In the genomic region with DNA sequence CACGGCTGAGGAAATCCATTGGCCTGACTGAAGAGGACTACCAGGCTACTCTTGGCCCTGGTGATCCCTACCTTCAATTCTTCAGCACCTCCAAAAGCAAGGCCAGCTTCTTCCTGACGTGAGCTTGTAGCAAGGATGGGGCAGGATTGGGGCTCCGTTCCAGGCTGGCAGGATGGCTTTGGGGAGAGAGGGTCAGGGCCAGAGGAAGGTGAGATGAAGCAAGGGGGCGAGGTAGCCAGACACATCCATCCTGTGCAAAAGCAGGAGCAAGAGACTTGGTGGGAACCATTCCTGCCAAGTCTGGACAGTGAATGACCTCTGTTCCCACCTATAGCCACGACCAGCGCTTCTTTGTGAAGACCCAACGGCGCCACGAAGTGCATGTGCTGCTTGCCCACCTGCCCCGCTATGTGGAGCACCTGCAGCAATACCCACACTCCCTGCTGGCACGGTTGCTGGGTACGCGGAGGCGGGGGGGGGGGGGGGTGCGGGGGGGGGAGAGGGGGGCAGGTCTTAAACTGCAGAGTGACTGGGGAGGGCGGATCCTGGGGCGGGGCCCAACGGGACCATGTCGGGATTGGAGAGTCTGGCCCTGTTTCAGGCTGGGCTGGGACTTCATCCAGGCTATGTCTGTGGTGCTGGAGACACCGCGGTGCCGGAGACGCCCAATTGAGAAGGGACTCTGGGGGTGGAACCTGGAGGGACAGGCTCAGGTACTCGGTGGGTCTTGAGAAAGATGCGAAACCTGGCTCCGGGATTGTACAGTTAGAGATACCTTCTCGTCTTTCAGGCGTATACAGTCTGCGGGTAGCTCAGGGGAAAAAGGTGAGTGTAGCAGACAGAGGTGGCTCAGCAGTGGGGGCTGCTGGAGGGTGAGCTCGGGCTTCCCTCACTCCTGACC, we compare ENCODE assay signal across 11 mouse cellular contexts. TPM values are rescaled to one million over a fixed set of nuclear protein-coding genes. Genes with fewer than 3 reads are reported as not detected.
DNase-seq lines count a peak whose midpoint lies in the region; ATAC-seq and TF ChIP-seq lines count a peak whose summit lies in the region.
"Had no signal": no experiment of that assay in that cellular context is flagged by ENCODE, and none has a peak within 500 bp of the region (broad histone marks: within the 10 kb centered on the region; RNA-seq: fewer than 3 reads in every experiment).

No protein-coding gene starts in this region.

- no peak for ATAC-seq in limb, embryonic 13.5 days (ENCODE audit: low FRiP score, low read depth)
- ATAC-seq in midbrain, embryonic 14.5 days (ENCODE audit: low FRiP score, low TSS enrichment), result no peak
- ATAC-seq: inflammation-experienced regulatory T-cells, adult 6 months had no signal

- H3K4me3 ChIP-seq in cerebellum, adult 2 months (replicated peaks; ENCODE audit: insufficient read depth, low read depth, low read length), result no peak overlapping the region
- H3K4me3 ChIP-seq in lung, adult 2 months (replicated peaks; ENCODE audit: extremely low read depth, low read depth, low read length), result no peak overlapping the region
- H3K4me3 ChIP-seq in limb, embryonic 13.5 days, result no peak overlapping the region
- H3K4me3 ChIP-seq in midbrain, embryonic 14.5 days (replicated peaks; ENCODE audit: low read depth, low read length), result no peak overlapping the region
- H3K4me3 ChIP-seq: heart, adult 2 months had no signal

- H3K4me2 ChIP-seq in limb, embryonic 13.5 days (replicated peaks), result peak overlapping the region; percentile 17; the same call in 1 of the 2 replicates
- no peak overlapping the region for H3K4me2 ChIP-seq in midbrain, embryonic 14.5 days (ENCODE audit: low read length)

- peaks cover 4% of the 10 kb centered on the region; the same call in 1 of the 2 replicates for H3K36me3 ChIP-seq in limb, embryonic 13.5 days
- peaks cover 2% of the 10 kb centered on the region; the same call in 1 of the 2 replicates for H3K36me3 ChIP-seq in midbrain, embryonic 14.5 days (ENCODE audit: control insufficient read depth, insufficient read depth, low read length)

- no peak overlapping the region for H3K27ac ChIP-seq in cerebellum, adult 2 months (ENCODE audit: insufficient read depth, low read length)
- H3K27ac ChIP-seq in limb, embryonic 13.5 days, result no peak overlapping the region
- H3K27ac ChIP-seq in midbrain, embryonic 14.5 days (replicated peaks; ENCODE audit: low read depth, low read length), result no peak overlapping the region
- H3K27ac ChIP-seq: heart, adult 2 months; liver, embryonic 14.5 days had no signal

- WGBS in cerebellum, adult 2 months, result 42% methylated on average over 25 of the region's 30 CpGs
- 38% methylated on average over 25 of the region's 30 CpGs for WGBS in lung, adult 2 months
- WGBS in limb, embryonic 13.5 days, result 43% methylated on average over 23 of the region's 30 CpGs
- WGBS in midbrain, embryonic 14.5 days, result 43% methylated on average over 25 of the region's 30 CpGs

- TF ChIP-seq POLR2A in cerebellum, adult 2 months (IDR thresholded peaks at IDR 0.05; ENCODE audit: borderline replicate concordance, insufficient read depth, low read length), result no peak
- no peak for TF ChIP-seq POLR2A in lung, adult 2 months (IDR thresholded peaks at IDR 0.05; ENCODE audit: borderline replicate concordance, extremely low read depth, low read depth, low read length)

- H3K9ac ChIP-seq in limb, embryonic 13.5 days, result no peak overlapping the region
- H3K9ac ChIP-seq in midbrain, embryonic 14.5 days (replicated peaks; ENCODE audit: low read length), result no peak overlapping the region; the same call in 1 of the 2 replicates
- H3K9ac ChIP-seq: liver, embryonic 14.5 days had no signal

- TF ChIP-seq CTCF in cerebellum, adult 2 months (IDR thresholded peaks at IDR 0.05; ENCODE audit: borderline replicate concordance, insufficient read depth, low read depth, low read length), result no peak
- no peak for TF ChIP-seq CTCF in lung, adult 2 months (IDR thresholded peaks at IDR 0.05; ENCODE audit: insufficient read depth, low read length)

- no peaks in the 10 kb centered on the region for H3K9me3 ChIP-seq in limb, embryonic 13.5 days
- H3K9me3 ChIP-seq in midbrain, embryonic 14.5 days (ENCODE audit: control insufficient read depth, low read length), result no peaks in the 10 kb centered on the region

- H3K4me1 ChIP-seq in cerebellum, adult 2 months (ENCODE audit: control insufficient read depth, insufficient read depth, low read length), result peaks cover 4% of the 10 kb centered on the region; the same call in 1 of the 2 replicates
- H3K4me1 ChIP-seq in lung, adult 2 months (ENCODE audit: control insufficient read depth, insufficient read depth, low read length), result peaks cover 4% of the 10 kb centered on the region
- H3K4me1 ChIP-seq in limb, embryonic 13.5 days, result peaks cover 13% of the 10 kb centered on the region
- H3K4me1 ChIP-seq in midbrain, embryonic 14.5 days (ENCODE audit: control insufficient read depth, insufficient read depth, low read length), result peaks cover 10% of the 10 kb centered on the region; the same call in 1 of the 2 replicates

- DNase-seq in cerebellum, adult 2 months, result peak; percentile 45 to 61
- DNase-seq in cerebellum, adult 18-20 months, result no peak
- peak; percentile 56 to 78 for DNase-seq in lung, adult 18-20 months
- no peak for DNase-seq in lung, adult 2 months
- DNase-seq in cerebellum, adult 9-10 months, result peak; percentile 64
- DNase-seq in spleen, postnatal 36 days (ENCODE audit: low spot score in 2 of 2), result no peak
- no peak for DNase-seq in midbrain, embryonic 14.5 days
- DNase-seq: heart, adult 2 months had no signal

- no peaks in the 10 kb centered on the region for H3K27me3 ChIP-seq in cerebellum, adult 2 months (ENCODE audit: control insufficient read depth, insufficient read depth, low read length)
- peaks cover 54% of the 10 kb centered on the region for H3K27me3 ChIP-seq in limb, embryonic 13.5 days
- H3K27me3 ChIP-seq in midbrain, embryonic 14.5 days (ENCODE audit: control insufficient read depth, insufficient read depth, low read length), result peaks cover 14% of the 10 kb centered on the region; the same call in 1 of the 2 replicates

RNA-seq across cellular contexts. Expression of a gene that starts 2.9 kb away (rescaled TPM):
- 0.59 and 0.60 TPM in 2 replicates for polyA plus RNA-seq in cerebellum, adult 2 months (2012; rRNA removed)
- polyA plus RNA-seq in lung, adult 2 months (2012; rRNA removed), result not detected in 2 replicates
- polyA plus RNA-seq in limb, embryonic 13.5 days (2015; fragmentation: Nextera tagmentation; extraction: Ambion mirVana), result 0.19 and 0.23 TPM in 2 replicates
- 0.29 and 1.3 TPM in 2 replicates for polyA plus RNA-seq in midbrain, embryonic 14.5 days (2014; fragmentation: Nextera tagmentation; extraction: Ambion mirVana)
- polyA plus RNA-seq: heart, adult 2 months had no signal

RNA-seq across cellular contexts. Expression of a gene that starts 3.8 kb away (rescaled TPM):
- polyA plus RNA-seq in cerebellum, adult 2 months (2012; rRNA removed), result 25.2 and 28.4 TPM in 2 replicates
- 0.12 and 0.55 TPM in 2 replicates for polyA plus RNA-seq in lung, adult 2 months (2012; rRNA removed)
- 1.8 and 2.5 TPM in 2 replicates for polyA plus RNA-seq in limb, embryonic 13.5 days (2015; fragmentation: Nextera tagmentation; extraction: Ambion mirVana)
- 7.1 and 11.5 TPM in 2 replicates for polyA plus RNA-seq in midbrain, embryonic 14.5 days (2014; fragmentation: Nextera tagmentation; extraction: Ambion mirVana)
- polyA plus RNA-seq: inflammation-experienced regulatory T-cells, adult 6 months had no signal

RNA-seq across cellular contexts. Expression of a gene that starts 7.7 kb away (rescaled TPM):
- 131 and 137 TPM in 2 replicates for polyA plus RNA-seq in cerebellum, adult 2 months (2012; rRNA removed)
- polyA plus RNA-seq in lung, adult 2 months (2012; rRNA removed), result 116 and 118 TPM in 2 replicates
- polyA plus RNA-seq in limb, embryonic 13.5 days (2015; fragmentation: Nextera tagmentation; extraction: Ambion mirVana), result 111 and 118 TPM in 2 replicates
- polyA plus RNA-seq in midbrain, embryonic 14.5 days (2014; fragmentation: Nextera tagmentation; extraction: Ambion mirVana), result 138 and 165 TPM in 2 replicates

RNA-seq across cellular contexts. Expression of a gene that starts 8.5 kb away (rescaled TPM):
- 91.4 and 101 TPM in 2 replicates for polyA plus RNA-seq in cerebellum, adult 2 months (2012; rRNA removed)
- polyA plus RNA-seq in lung, adult 2 months (2012; rRNA removed), result 39.5 and 40.4 TPM in 2 replicates
- polyA plus RNA-seq in limb, embryonic 13.5 days (2015; fragmentation: Nextera tagmentation; extraction: Ambion mirVana), result 37.2 and 39.5 TPM in 2 replicates
- 20.1 and 24.8 TPM in 2 replicates for polyA plus RNA-seq in midbrain, embryonic 14.5 days (2014; fragmentation: Nextera tagmentation; extraction: Ambion mirVana)

RNA-seq across cellular contexts. Expression of a gene that starts 21.1 kb away (rescaled TPM):
- 89.5 TPM in 2 replicates for polyA plus RNA-seq in cerebellum, adult 2 months (2012; rRNA removed)
- polyA plus RNA-seq in lung, adult 2 months (2012; rRNA removed), result 59.0 and 59.8 TPM in 2 replicates
- 29.5 and 29.7 TPM in 2 replicates for polyA plus RNA-seq in limb, embryonic 13.5 days (2015; fragmentation: Nextera tagmentation; extraction: Ambion mirVana)
- 7.6 and 10.2 TPM in 2 replicates for polyA plus RNA-seq in midbrain, embryonic 14.5 days (2014; fragmentation: Nextera tagmentation; extraction: Ambion mirVana)

Comparison
In these comparisons a context has a peak if more than half of its experiments do, and no peak if none do; other contexts are left out.
1. DNase-seq: peak in cerebellum, adult 2 months (2 of 2), lung, adult 18-20 months (2 of 2) and cerebellum, adult 9-10 months (single experiment); none in cerebellum, adult 18-20 months (0 of 2), lung, adult 2 months (single experiment), spleen, postnatal 36 days (0 of 2) and midbrain, embryonic 14.5 days (single experiment).